Mouse (Mus musculus) forebrain, postnatal 0 days (tissue): Measurements from ENCODE around the gene Ccdc172. TPM values are rescaled to one million over a fixed set of nuclear protein-coding genes. Genes with fewer than 3 reads are reported as not detected.

Source experiments
- ATAC-seq: fragments of 200-750 bp; cut with Nextera tagmentation; 2 replicates; pipeline ENCODE4 v1.8.0; 2017; ENCODE audit warnings: mild to moderate bottlenecking, moderate library complexity
- DNase-seq: peaks from one replicate; pipeline ENCODE4 v3.0.0-alpha.2; 2015
- H3K27ac ChIP-seq: fragments of 300-500 bp; sonication (generic); 2 replicates; pipeline ENCODE4 v1.5.1; 2014; ENCODE audit warnings: low read depth, mild to moderate bottlenecking, antibody characterized with exemption, low read length, moderate library complexity, mixed read lengths
- H3K27me3 ChIP-seq: fragments of 300-500 bp; sonication (generic); 2 replicates; pipeline ENCODE4 v1.6.1; 2014; ENCODE audit warnings: mild to moderate bottlenecking, low read length, mixed read lengths; ENCODE audit not compliant: insufficient read depth
- H3K36me3 ChIP-seq: fragments of 300-500 bp; sonication (generic); 2 replicates; pipeline ENCODE4 v1.6.1; 2014; ENCODE audit warnings: mild to moderate bottlenecking, moderate library complexity; ENCODE audit not compliant: insufficient read depth
- H3K4me1 ChIP-seq: fragments of 300-500 bp; sonication (generic); 2 replicates; pipeline ENCODE4 v1.6.1; 2014; ENCODE audit warnings: antibody characterized with exemption; ENCODE audit not compliant: insufficient read depth
- H3K4me2 ChIP-seq: fragments of 300-500 bp; sonication (generic); 2 replicates; pipeline ENCODE4 v1.6.1; 2014; ENCODE audit warnings: low read depth, mild to moderate bottlenecking, moderate library complexity
- H3K4me3 ChIP-seq: fragments of 300-500 bp; sonication (generic); 2 replicates; pipeline ENCODE4 v1.5.1; 2014; ENCODE audit warnings: low read depth, low read length, mixed read lengths
- H3K9ac ChIP-seq: fragments of 300-500 bp; sonication (generic); 2 replicates; pipeline ENCODE4 v1.6.1; 2014; ENCODE audit warnings: mild to moderate bottlenecking
- H3K9me3 ChIP-seq: fragments of 300-500 bp; sonication (generic); 2 replicates; pipeline ENCODE4 v1.6.1; 2016; ENCODE audit warnings: low read length
- CTCF ChIP-seq: sonication (generic); IDR thresholded peaks from 2 replicates; pipeline ENCODE4 v1.5.1; 2016; ENCODE audit warnings: antibody characterized with exemption, control low read depth, low read depth
- WGBS: fragments of 180-500 bp; shearing (Covaris S2); extraction: QIAGEN DNeasy Blood & Tissue Kit; methylation state at CpG from one replicate; pipeline ENCODE4 v1.1.7; 2014; 5-methylcytosine and 5-hydroxymethylcytosine counted together
- polyA plus RNA-seq: library from polyadenylated mRNA; unstranded; fragments of >200 nt; fragmentation: Nextera tagmentation; extraction: Ambion mirVana; gene quantifications from 2 replicates; pipeline ENCODE4 v1.2.1, GENCODE M21; 2015
- total RNA-seq: library from RNA; depleted of rRNA; stranded (reverse); fragments of >200 nt; gene quantifications from 2 replicates; pipeline ENCODE4 v1.2.3, GENCODE M21; 2014

The Ccdc172 gene
- total and polyA plus RNA-seq, 2 experiments from 2014 or later = not detected

- 86% methylated on average over 10 of the region's 10 CpGs for WGBS
- Histone ChIP-seq H3K27me3 (no peaks in the 10 kb centered on the region), H3K9ac (no peak overlapping the region), H3K9me3 (no peaks in the 10 kb centered on the region), H3K27ac (no peak overlapping the region), H3K4me2 (no peak overlapping the region), H3K36me3 (no peaks in the 10 kb centered on the region), H3K4me1 (no peaks in the 10 kb centered on the region), H3K4me3 (no peak overlapping the region)
- no peak for TF ChIP-seq CTCF
- no peak for DNase-seq
- ATAC-seq = no peak
These were observed 24.9 kb downstream of the Ccdc172 start for GRCm38 (mm10) chr19:58536691-58537090.

- H3K27ac ChIP-seq = no peak overlapping the region
- 91% methylated on average over 5 of the region's 5 CpGs for WGBS
- H3K36me3 ChIP-seq = no peaks in the 10 kb centered on the region
- no peak for TF ChIP-seq CTCF
- ATAC-seq = no peak
- no peaks in the 10 kb centered on the region for H3K9me3 ChIP-seq
- DNase-seq = no peak
- no peak overlapping the region for H3K4me2 ChIP-seq
- H3K27me3 ChIP-seq = no peaks in the 10 kb centered on the region
- no peaks in the 10 kb centered on the region for H3K4me1 ChIP-seq
- H3K4me3 ChIP-seq = no peak overlapping the region
- H3K9ac ChIP-seq = no peak overlapping the region
These were observed 28.6 kb downstream of the Ccdc172 start for GRCm38 (mm10) chr19:58540396-58540795.

GRCm38 (mm10) chr19:58548367-58548766, 36.6 kb downstream of the Ccdc172 start:
- ATAC-seq (no peak), DNase-seq (no peak)
- no peak overlapping the region for H3K27ac ChIP-seq
- H3K4me1 ChIP-seq = no peaks in the 10 kb centered on the region
- 60% methylated on average over 4 of the region's 4 CpGs for WGBS
- H3K9me3 ChIP-seq = no peaks in the 10 kb centered on the region
- no peak overlapping the region for H3K9ac ChIP-seq
- no peaks in the 10 kb centered on the region for H3K36me3 ChIP-seq
- no peaks in the 10 kb centered on the region for H3K27me3 ChIP-seq
- TF ChIP-seq CTCF = no peak
- H3K4me2 ChIP-seq = no peak overlapping the region
- no peak overlapping the region for H3K4me3 ChIP-seq

- Histone ChIP-seq H3K27me3 (no peaks in the 10 kb centered on the region), H3K9me3 (no peaks in the 10 kb centered on the region), H3K4me3 (no peak overlapping the region), H3K4me1 (no peaks in the 10 kb centered on the region), H3K4me2 (no peak overlapping the region), H3K9ac (no peak overlapping the region), H3K27ac (no peak overlapping the region), H3K36me3 (no peaks in the 10 kb centered on the region)
- DNase-seq (no peak), ATAC-seq (no peak)
- 50% methylated on average over 1 of the region's 1 CpGs for WGBS
- no peak for TF ChIP-seq CTCF
These were observed 38.7 kb downstream of the Ccdc172 start for GRCm38 (mm10) chr19:58550489-58550888.

- Histone ChIP-seq H3K4me3 (no peak overlapping the region), H3K4me1 (no peaks in the 10 kb centered on the region), H3K27ac (no peak overlapping the region), H3K36me3 (no peaks in the 10 kb centered on the region), H3K9me3 (no peaks in the 10 kb centered on the region), H3K27me3 (no peaks in the 10 kb centered on the region), H3K4me2 (no peak overlapping the region), H3K9ac (no peak overlapping the region)
- ATAC-seq = no peak
- WGBS = 86% methylated on average over 3 of the region's 3 CpGs
- TF ChIP-seq CTCF = no peak
- DNase-seq = no peak
These were observed 39.1 kb downstream of the Ccdc172 start for GRCm38 (mm10) chr19:58550916-58551315.

GRCm38 (mm10) chr19:58554974-58555373, 43.2 kb downstream of the Ccdc172 start:
- Histone ChIP-seq H3K27me3 (no peaks in the 10 kb centered on the region), H3K36me3 (no peaks in the 10 kb centered on the region), H3K9ac (no peak overlapping the region), H3K9me3 (no peaks in the 10 kb centered on the region), H3K4me2 (no peak overlapping the region), H3K27ac (no peak overlapping the region), H3K4me3 (no peak overlapping the region), H3K4me1 (0 out of 2 replicates have a peak, but pooled peaks cover 3% of the 10 kb centered on the region)
- TF ChIP-seq CTCF = no peak
- 75% methylated on average over 2 of the region's 2 CpGs for WGBS
- DNase-seq (no peak), ATAC-seq (no peak)

GRCm38 (mm10) chr19:58558352-58558751, 46.6 kb downstream of the Ccdc172 start:
- no peak for ATAC-seq
- peak; percentile 86 for DNase-seq
- Histone ChIP-seq H3K36me3 (no peaks in the 10 kb centered on the region), H3K27ac (no peak overlapping the region), H3K4me3 (no peak overlapping the region), H3K9ac (no peak overlapping the region), H3K27me3 (no peaks in the 10 kb centered on the region), H3K9me3 (no peaks in the 10 kb centered on the region), H3K4me1 (0 out of 2 replicates have a peak, but pooled peaks cover 3% of the 10 kb centered on the region), H3K4me2 (no peak overlapping the region)
- TF ChIP-seq CTCF = peak; percentile 78
- WGBS = 39% methylated on average over 5 of the region's 5 CpGs
